Mouse (Mus musculus) hindbrain, embryonic 12.5 days (tissue): Measurements from ENCODE around the gene Ric8b. TPM values are rescaled to one million over a fixed set of nuclear protein-coding genes. Genes with fewer than 3 reads are reported as not detected.

ENCODE experiments used
- ATAC-seq: fragments of 200-750 bp; cut with Nextera tagmentation; 2 replicates; pipeline ENCODE4 v1.8.0; 2017; ENCODE audit warnings: moderate TSS enrichment; ENCODE audit not compliant: low FRiP score
- H3K27ac ChIP-seq: fragments of 300-500 bp; sonication (generic); 2 replicates; pipeline ENCODE4 v1.5.1; 2016; ENCODE audit warnings: mild to moderate bottlenecking
- H3K27me3 ChIP-seq: fragments of 300-500 bp; sonication (generic); 2 replicates; pipeline ENCODE4 v1.6.1; 2016; ENCODE audit warnings: mild to moderate bottlenecking
- H3K36me3 ChIP-seq: fragments of 300-500 bp; sonication (generic); 2 replicates; pipeline ENCODE4 v1.6.1; 2016; ENCODE audit warnings: mild to moderate bottlenecking
- H3K4me1 ChIP-seq: fragments of 300-500 bp; sonication (generic); 2 replicates; pipeline ENCODE4 v1.6.1; 2016
- H3K4me2 ChIP-seq: fragments of 300-500 bp; sonication (generic); replicated peaks from 2 replicates; pipeline ENCODE4 v1.6.1; 2016; ENCODE audit warnings: mild to moderate bottlenecking
- H3K4me3 ChIP-seq: fragments of 300-500 bp; sonication (generic); 2 replicates; pipeline ENCODE4 v1.5.1; 2016; ENCODE audit warnings: mild to moderate bottlenecking
- H3K9ac ChIP-seq: fragments of 300-500 bp; sonication (generic); 2 replicates; pipeline ENCODE4 v1.6.1; 2016; ENCODE audit warnings: mild to moderate bottlenecking, moderate library complexity
- H3K9me3 ChIP-seq: fragments of 300-500 bp; sonication (generic); replicated peaks from 2 replicates; pipeline ENCODE4 v1.6.1; 2016; ENCODE audit warnings: mild to moderate bottlenecking
- WGBS: fragments of 180-500 bp; shearing (Covaris S2); methylation state at CpG from one replicate; pipeline ENCODE4 v1.1.7; 2016; 5-methylcytosine and 5-hydroxymethylcytosine counted together
- polyA plus RNA-seq: library from polyadenylated mRNA; unstranded; fragments of >200 nt; fragmentation: Nextera tagmentation; extraction: Ambion mirVana; gene quantifications from 2 replicates; pipeline ENCODE4 v1.2.1, GENCODE M21; 2016

Ric8b gene
- polyA plus RNA-seq, 1 experiment from 2014 or later = 42.4 TPM

- H3K9ac ChIP-seq = no peak overlapping the region
- H3K27ac ChIP-seq = no peak overlapping the region
- H3K36me3 ChIP-seq = no peaks in the 10 kb centered on the region
- WGBS = 54% methylated on average over 4 of the region's 4 CpGs
- H3K9me3 ChIP-seq = 0 out of 2 replicates have a peak, but pooled peaks cover 3% of the 10 kb centered on the region
- H3K4me1 ChIP-seq = no peaks in the 10 kb centered on the region
- H3K4me2 ChIP-seq = no peak overlapping the region
- H3K27me3 ChIP-seq = peaks cover 5% of the 10 kb centered on the region
- no peak overlapping the region for H3K4me3 ChIP-seq
- no peak for ATAC-seq
These were observed 133.3 kb downstream of the Ric8b start for GRCm38 (mm10) chr10:85050668-85051208.

- no peak overlapping the region for H3K4me3 ChIP-seq
- 24% methylated on average over 4 of the region's 4 CpGs for WGBS
- 0 out of 2 replicates have a peak, but pooled peaks cover 3% of the 10 kb centered on the region for H3K9me3 ChIP-seq
- H3K27me3 ChIP-seq = no peaks in the 10 kb centered on the region
- no peaks in the 10 kb centered on the region for H3K4me1 ChIP-seq
- H3K27ac ChIP-seq = no peak overlapping the region
- no peak overlapping the region for H3K4me2 ChIP-seq
- no peak overlapping the region for H3K9ac ChIP-seq
- H3K36me3 ChIP-seq = no peaks in the 10 kb centered on the region
- ATAC-seq = no peak
These were observed 135.0 kb downstream of the Ric8b start for GRCm38 (mm10) chr10:85052451-85052850.

DNA sequence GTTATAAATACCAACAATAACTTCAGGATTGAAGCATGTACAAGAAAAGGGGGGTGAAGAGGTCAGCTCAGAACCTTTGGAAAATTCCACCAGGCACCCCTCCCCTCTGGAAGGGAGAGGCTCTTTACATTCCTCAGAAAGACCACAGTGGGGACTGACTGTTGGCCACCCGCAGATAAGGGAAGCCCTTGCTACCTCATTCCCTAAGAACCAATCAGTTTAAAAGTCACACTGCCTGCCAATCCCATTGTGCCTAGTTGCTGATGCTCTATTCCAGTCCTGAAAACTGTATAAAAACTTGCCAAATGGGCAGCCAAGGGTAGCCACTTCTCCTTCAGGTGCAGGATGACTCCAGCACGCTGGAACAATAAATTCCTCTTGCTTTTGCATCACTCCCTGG is 137.5 kb downstream of the Ric8b start:
- WGBS = 93% methylated on average over 2 of the region's 2 CpGs
- no peaks in the 10 kb centered on the region for H3K4me1 ChIP-seq
- no peak overlapping the region for H3K4me2 ChIP-seq
- no peaks in the 10 kb centered on the region for H3K27me3 ChIP-seq
- no peak overlapping the region for H3K4me3 ChIP-seq
- no peaks in the 10 kb centered on the region for H3K36me3 ChIP-seq
- H3K9ac ChIP-seq = no peak overlapping the region
- H3K27ac ChIP-seq = no peak overlapping the region
- ATAC-seq = no peak
- no peaks in the 10 kb centered on the region for H3K9me3 ChIP-seq

Other genes with a start within 250 kb of the Ric8b start
- 40.9 and 49.2 TPM in 2 replicates for gene Rfx4, start 161.6 kb upstream of the Ric8b start, polyA plus RNA-seq
- 1.2 and 1.9 TPM in 2 replicates for gene Fhl4, start 184.9 kb downstream of the Ric8b start, polyA plus RNA-seq
- 75.0 and 87.3 TPM in 2 replicates for gene Tmem263, start 185.0 kb downstream of the Ric8b start, polyA plus RNA-seq
- 30.8 and 34.6 TPM in 2 replicates for gene Mterf2, start 210.4 kb downstream of the Ric8b start, polyA plus RNA-seq